Mouse (Mus musculus): ENCODE measurements around the gene Slc9a5. TPM values are rescaled to one million over a fixed set of nuclear protein-coding genes. Genes with fewer than 3 reads are reported as not detected.
A peak's percentile ranks its signal among the peaks of the same experiment; 100 is the strongest.

Gene Slc9a5
- polyA plus RNA-seq, 1 experiment from 2014 or later: 1.1 TPM

DNA sequence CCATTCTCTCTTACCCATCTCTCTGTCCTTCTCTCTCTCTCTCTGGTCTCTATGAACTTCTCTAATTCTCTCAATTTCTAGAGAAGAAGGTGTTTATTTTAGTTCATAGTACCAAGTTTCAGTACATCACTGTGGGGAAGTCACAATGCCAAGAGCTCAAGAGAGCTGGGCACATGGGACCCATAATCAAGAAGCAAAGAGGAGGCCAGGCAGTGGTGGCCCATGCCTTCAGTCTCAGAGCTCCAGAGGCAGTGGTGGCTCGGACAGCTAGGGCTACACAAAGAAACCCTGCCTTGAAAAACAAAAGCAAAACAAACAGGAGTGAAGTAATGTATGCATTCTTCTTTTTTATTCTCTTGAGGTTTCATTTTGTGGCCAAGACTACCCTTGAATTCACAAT is 55.9 kb downstream of the Slc9a5 start:
- no peak overlapping the region for H3K27ac ChIP-seq (ENCODE audit: low read length)
- no peak overlapping the region for H3K4me3 ChIP-seq (ENCODE audit: low read length)
- H3K36me3 ChIP-seq (ENCODE audit: control insufficient read depth, insufficient read depth): no peaks in the 10 kb centered on the region
- no peaks in the 10 kb centered on the region for H3K4me1 ChIP-seq (ENCODE audit: control insufficient read depth, insufficient read depth, low read length)
- no peak for ATAC-seq (replicated peaks; ENCODE audit: extremely low read depth, insufficient read depth, low FRiP score)
- no peaks in the 10 kb centered on the region for H3K27me3 ChIP-seq (ENCODE audit: control insufficient read depth, insufficient read depth, low read length)
- 64% methylated on average over 1 of the region's 1 CpGs for WGBS
- H3K9me3 ChIP-seq (replicated peaks; ENCODE audit: control insufficient read depth, low read length): peaks cover 4% of the 10 kb centered on the region; the same call in 1 of the 2 replicates
- no peak overlapping the region for H3K4me2 ChIP-seq (ENCODE audit: low read depth, low read length)
- H3K9ac ChIP-seq (ENCODE audit: low read length): no peak overlapping the region

DNA sequence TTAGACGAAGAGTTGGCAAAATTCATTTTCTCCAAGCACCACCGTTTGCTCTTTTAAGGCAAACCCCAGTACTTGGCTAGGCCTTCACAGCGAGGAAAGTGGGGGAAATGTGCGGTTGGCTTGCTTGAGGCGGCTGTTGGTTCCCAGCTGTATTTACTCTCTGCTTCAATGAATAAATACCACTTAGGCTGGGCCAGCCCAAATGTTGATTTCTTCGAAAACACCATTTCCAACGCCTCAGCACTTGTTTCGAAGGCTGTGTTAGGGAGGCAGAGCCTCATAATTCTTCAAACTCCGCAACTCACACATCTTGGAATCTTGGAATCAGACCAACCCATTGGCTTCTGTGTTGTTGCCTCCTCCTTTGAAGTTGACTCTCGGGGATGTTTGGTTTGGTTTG is 57.8 kb downstream of the Slc9a5 start:
- no peak overlapping the region for H3K27ac ChIP-seq (ENCODE audit: low read length)

DNA sequence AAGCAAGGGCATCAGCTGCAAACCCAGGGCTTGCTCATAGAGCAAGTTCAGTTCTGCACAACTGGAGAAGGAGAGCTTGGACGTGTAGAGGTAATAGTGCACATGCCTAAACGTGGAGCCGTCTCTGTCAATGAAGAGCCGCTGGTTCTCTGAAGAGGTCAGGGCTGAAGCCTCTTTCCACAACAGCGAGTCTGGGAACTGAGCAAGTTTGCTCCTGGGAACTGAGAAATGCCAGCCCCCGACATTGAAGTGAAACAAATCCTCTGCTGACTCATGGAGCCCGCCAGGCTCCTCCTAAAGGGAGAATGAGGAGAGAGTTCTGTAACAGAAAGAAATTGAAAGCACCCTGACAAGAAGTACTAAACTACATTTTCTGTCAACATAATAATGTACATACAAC is 59.7 kb downstream of the Slc9a5 start:
- WGBS: 46% methylated on average over 7 of the region's 7 CpGs
- no peaks in the 10 kb centered on the region for H3K9me3 ChIP-seq (replicated peaks; ENCODE audit: control insufficient read depth, low read length)
- peaks cover 12% of the 10 kb centered on the region for H3K27me3 ChIP-seq (ENCODE audit: control insufficient read depth, insufficient read depth, low read length)
- H3K36me3 ChIP-seq (ENCODE audit: control insufficient read depth, insufficient read depth): no peaks in the 10 kb centered on the region
- H3K9ac ChIP-seq (ENCODE audit: low read length): no peak overlapping the region
- H3K27ac ChIP-seq (ENCODE audit: low read length): no peak overlapping the region
- no peak for ATAC-seq (replicated peaks; ENCODE audit: extremely low read depth, insufficient read depth, low FRiP score)
- H3K4me3 ChIP-seq (ENCODE audit: low read length): no peak overlapping the region
- H3K4me1 ChIP-seq (ENCODE audit: control insufficient read depth, insufficient read depth, low read length): peaks cover under 1% of the 10 kb centered on the region; the same call in 1 of the 2 replicates
- H3K4me2 ChIP-seq (ENCODE audit: low read depth, low read length): no peak overlapping the region

More for the DNA sequence above, 57.8 kb downstream of the Slc9a5 start:
- 65% methylated on average over 10 of the region's 10 CpGs for WGBS
- H3K9me3 ChIP-seq (replicated peaks; ENCODE audit: control insufficient read depth, low read length): no peaks in the 10 kb centered on the region
- H3K4me2 ChIP-seq (ENCODE audit: low read depth, low read length): no peak overlapping the region
- H3K36me3 ChIP-seq (ENCODE audit: control insufficient read depth, insufficient read depth): no peaks in the 10 kb centered on the region
- ATAC-seq (replicated peaks; ENCODE audit: extremely low read depth, insufficient read depth, low FRiP score): no peak
- no peak overlapping the region for H3K4me3 ChIP-seq (ENCODE audit: low read length)
- H3K4me1 ChIP-seq (ENCODE audit: control insufficient read depth, insufficient read depth, low read length): no peaks in the 10 kb centered on the region
- H3K9ac ChIP-seq (ENCODE audit: low read length): no peak overlapping the region
- no peaks in the 10 kb centered on the region for H3K27me3 ChIP-seq (ENCODE audit: control insufficient read depth, insufficient read depth, low read length)

DNA sequence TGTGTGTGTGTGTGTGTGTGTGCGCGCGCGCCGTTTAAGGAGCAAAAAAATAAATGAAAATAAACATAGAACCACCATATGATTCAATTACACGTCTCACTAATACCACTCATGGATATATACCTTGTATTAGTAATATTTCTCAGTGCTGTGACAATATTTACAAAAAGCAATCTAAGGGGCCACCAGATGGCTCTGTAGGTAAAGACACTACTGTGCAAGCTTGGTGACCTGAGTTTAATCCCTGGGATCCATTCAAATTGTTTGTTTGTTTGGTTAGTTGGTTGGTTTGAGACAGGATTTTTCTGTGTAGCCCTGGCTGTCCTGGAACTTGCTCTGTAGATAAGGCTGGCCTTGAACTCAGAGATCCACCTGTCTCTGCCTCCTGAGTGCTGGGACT is 61.3 kb downstream of the Slc9a5 start:
- no peak overlapping the region for H3K27ac ChIP-seq (ENCODE audit: low read length)
- H3K4me2 ChIP-seq (ENCODE audit: low read depth, low read length): no peak overlapping the region
- 94% methylated on average over 6 of the region's 6 CpGs for WGBS
- no peak overlapping the region for H3K4me3 ChIP-seq (ENCODE audit: low read length)
- H3K4me1 ChIP-seq (ENCODE audit: control insufficient read depth, insufficient read depth, low read length): peaks cover 5% of the 10 kb centered on the region; the same call in 1 of the 2 replicates
- ATAC-seq (replicated peaks; ENCODE audit: extremely low read depth, insufficient read depth, low FRiP score): no peak
- H3K9ac ChIP-seq (ENCODE audit: low read length): no peak overlapping the region
- no peaks in the 10 kb centered on the region for H3K36me3 ChIP-seq (ENCODE audit: control insufficient read depth, insufficient read depth)
- peaks cover 18% of the 10 kb centered on the region for H3K27me3 ChIP-seq (ENCODE audit: control insufficient read depth, insufficient read depth, low read length)
- H3K9me3 ChIP-seq (replicated peaks; ENCODE audit: control insufficient read depth, low read length): no peaks in the 10 kb centered on the region

DNA sequence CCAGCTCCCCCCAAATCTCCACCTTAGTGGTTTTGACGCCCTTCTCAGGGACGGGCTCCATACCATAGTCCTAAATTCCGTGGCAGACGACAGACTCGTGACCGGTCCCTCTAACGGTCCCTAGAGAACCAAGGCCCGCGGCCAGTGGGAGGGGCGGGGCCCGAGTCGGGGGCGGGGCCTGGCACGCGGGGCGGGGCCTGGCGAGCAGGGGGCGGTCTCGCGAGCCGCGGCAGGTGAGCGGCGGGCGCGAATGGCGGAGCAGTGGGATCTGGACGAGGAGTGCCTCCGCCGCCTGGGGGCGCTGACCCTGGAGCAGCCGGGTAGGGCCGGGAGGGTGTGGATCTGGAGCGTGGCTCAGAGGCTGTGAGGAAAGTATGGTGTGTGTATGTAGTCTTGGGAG is 64.7 kb downstream of the Slc9a5 start, which contains the start of the genes Kctd19 and Lrrc36:
Gene Kctd19, minus strand, starts transcription at position 112 of the 400 bp plus-strand sequence.
Gene Lrrc36, plus strand, starts transcription at position 181 of the 400 bp plus-strand sequence.
- Histone ChIP-seq H3K4me3 (ENCODE audit: low read length) (peak within 1 kb of the TSS; percentile 39), H3K9me3 (replicated peaks; ENCODE audit: control insufficient read depth, low read length) (0 out of 2 replicates have a peak, but pooled peaks cover 4% of the 10 kb centered on the region), H3K4me1 (ENCODE audit: control insufficient read depth, insufficient read depth, low read length) (peaks cover 5% of the 10 kb centered on the region; the same call in 1 of the 2 replicates), H3K4me2 (ENCODE audit: low read depth, low read length) (peak within 1 kb of the TSS; percentile 60), H3K27me3 (ENCODE audit: control insufficient read depth, insufficient read depth, low read length) (peaks cover 18% of the 10 kb centered on the region), H3K9ac (ENCODE audit: low read length) (no peak within 1 kb of the TSS), H3K36me3 (ENCODE audit: control insufficient read depth, insufficient read depth) (no peaks in the 10 kb centered on the region), H3K27ac (ENCODE audit: low read length) (no peak within 1 kb of the TSS)
- WGBS: 2% methylated on average over 34 of the region's 34 CpGs
- ATAC-seq (replicated peaks; ENCODE audit: extremely low read depth, insufficient read depth, low FRiP score): no peak; the same call in 1 of the 2 replicates

DNA sequence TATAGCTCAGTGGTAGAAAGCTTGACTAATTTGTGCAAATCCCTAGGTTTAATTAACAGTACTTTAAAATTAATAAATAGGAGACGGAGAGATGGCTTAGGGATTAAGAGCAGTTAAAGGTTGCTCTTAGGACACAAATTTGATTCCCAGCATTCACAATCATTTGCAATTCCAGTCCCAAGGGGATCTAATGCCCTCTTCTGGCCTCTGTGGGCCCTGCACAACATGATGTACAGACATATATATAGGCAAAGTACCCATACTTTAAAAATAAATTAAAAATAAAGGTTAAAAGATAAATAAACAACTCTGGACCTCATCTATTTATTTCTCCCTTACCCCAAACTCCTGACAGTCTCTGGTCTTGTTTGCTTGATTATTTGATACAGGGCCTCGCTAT is 70.3 kb downstream of the Slc9a5 start:
- no peaks in the 10 kb centered on the region for H3K4me1 ChIP-seq (ENCODE audit: control insufficient read depth, insufficient read depth, low read length)
- H3K4me2 ChIP-seq (ENCODE audit: low read depth, low read length): no peak overlapping the region
- ATAC-seq (replicated peaks; ENCODE audit: extremely low read depth, insufficient read depth, low FRiP score): no peak
- H3K9ac ChIP-seq (ENCODE audit: low read length): no peak overlapping the region
- H3K9me3 ChIP-seq (replicated peaks; ENCODE audit: control insufficient read depth, low read length): 0 out of 2 replicates have a peak, but pooled peaks cover 4% of the 10 kb centered on the region
- no peak overlapping the region for H3K27ac ChIP-seq (ENCODE audit: low read length)
- peaks cover 4% of the 10 kb centered on the region for H3K27me3 ChIP-seq (ENCODE audit: control insufficient read depth, insufficient read depth, low read length)
- 77% methylated on average over 2 of the region's 2 CpGs for WGBS
- no peaks in the 10 kb centered on the region for H3K36me3 ChIP-seq (ENCODE audit: control insufficient read depth, insufficient read depth)
- no peak overlapping the region for H3K4me3 ChIP-seq (ENCODE audit: low read length)

MicroRNAs within 50 kb of the gene (microRNA counts, 519-probe panel; counts per million panel counts)
- 2,413 counts per million, percentile 54 among the panel's probes with 10 or more counts for microRNA mmu-miR-328

Small RNAs within 50 kb of the gene (microRNA-seq; reads per million reads assigned to microRNA genes)
- gene Gm27320: not detected
- gene Mir328: 412 reads per million, percentile 71 among the genes with 10 or more reads in this experiment

Other genes with a start within 250 kb of the Slc9a5 start
- not detected in 2 replicates for gene Ces4a, start 217.0 kb upstream of the Slc9a5 start, polyA plus RNA-seq (2015; fragmentation: Nextera tagmentation; extraction: Ambion mirVana)
- 38.7 and 48.5 TPM in 2 replicates for gene Cbfb, start 178.2 kb upstream of the Slc9a5 start, polyA plus RNA-seq (2015; fragmentation: Nextera tagmentation; extraction: Ambion mirVana)
- gene D230025D16Rik, start 123.7 kb upstream of the Slc9a5 start, polyA plus RNA-seq (2015; fragmentation: Nextera tagmentation; extraction: Ambion mirVana): 20.8 and 22.5 TPM in 2 replicates
- 12.7 and 13.1 TPM in 2 replicates for gene B3gnt9, start 93.7 kb upstream of the Slc9a5 start, polyA plus RNA-seq (2015; fragmentation: Nextera tagmentation; extraction: Ambion mirVana)
- gene Tradd, start 84.2 kb upstream of the Slc9a5 start, polyA plus RNA-seq (2015; fragmentation: Nextera tagmentation; extraction: Ambion mirVana): 20.3 and 25.4 TPM in 2 replicates
- 4.5 and 5.0 TPM in 2 replicates for gene Fbxl8, start 84.2 kb upstream of the Slc9a5 start, polyA plus RNA-seq (2015; fragmentation: Nextera tagmentation; extraction: Ambion mirVana)
- 0.27 and 0.29 TPM in 2 replicates for gene Hsf4, start 79.0 kb upstream of the Slc9a5 start, polyA plus RNA-seq (2015; fragmentation: Nextera tagmentation; extraction: Ambion mirVana)
- 5.2 and 5.8 TPM in 2 replicates for gene Nol3, start 72.7 kb upstream of the Slc9a5 start, polyA plus RNA-seq (2015; fragmentation: Nextera tagmentation; extraction: Ambion mirVana)
- 5.4 and 6.7 TPM in 2 replicates for gene 4931428F04Rik, start 59.0 kb upstream of the Slc9a5 start, polyA plus RNA-seq (2015; fragmentation: Nextera tagmentation; extraction: Ambion mirVana)
- gene Exoc3l, start 52.7 kb upstream of the Slc9a5 start, polyA plus RNA-seq (2015; fragmentation: Nextera tagmentation; extraction: Ambion mirVana): 14.6 and 14.9 TPM in 2 replicates
- gene E2f4, start 51.2 kb upstream of the Slc9a5 start, polyA plus RNA-seq (2015; fragmentation: Nextera tagmentation; extraction: Ambion mirVana): 50.8 and 61.1 TPM in 2 replicates
- gene Elmo3, start 43.2 kb upstream of the Slc9a5 start, polyA plus RNA-seq (2015; fragmentation: Nextera tagmentation; extraction: Ambion mirVana): 4.1 and 5.1 TPM in 2 replicates
- gene Lrrc29, start 22.6 kb upstream of the Slc9a5 start, polyA plus RNA-seq (2015; fragmentation: Nextera tagmentation; extraction: Ambion mirVana): 0.80 and 0.84 TPM in 2 replicates
- gene Tmem208, start 22.5 kb upstream of the Slc9a5 start, polyA plus RNA-seq (2015; fragmentation: Nextera tagmentation; extraction: Ambion mirVana): 82.1 and 84.2 TPM in 2 replicates
- gene Fhod1, start 890 bp upstream of the Slc9a5 start, polyA plus RNA-seq (2015; fragmentation: Nextera tagmentation; extraction: Ambion mirVana): 1.1 and 2.3 TPM in 2 replicates
- 0.18 and 0.21 TPM in 2 replicates for gene Plekhg4, start 24.4 kb downstream of the Slc9a5 start, polyA plus RNA-seq (2015; fragmentation: Nextera tagmentation; extraction: Ambion mirVana)
- gene Kctd19, start 64.7 kb downstream of the Slc9a5 start, polyA plus RNA-seq (2015; fragmentation: Nextera tagmentation; extraction: Ambion mirVana): 0.07 TPM in 1 of 2 replicates, not detected in the other
- 0.37 and 0.54 TPM in 2 replicates for gene Lrrc36, start 64.7 kb downstream of the Slc9a5 start, polyA plus RNA-seq (2015; fragmentation: Nextera tagmentation; extraction: Ambion mirVana)
- gene Tppp3, start 122.7 kb downstream of the Slc9a5 start, polyA plus RNA-seq (2015; fragmentation: Nextera tagmentation; extraction: Ambion mirVana): 38.7 and 40.0 TPM in 2 replicates
- gene Zdhhc1, start 148.1 kb downstream of the Slc9a5 start, polyA plus RNA-seq (2015; fragmentation: Nextera tagmentation; extraction: Ambion mirVana): 26.3 and 31.3 TPM in 2 replicates
- gene Hsd11b2, start 169.9 kb downstream of the Slc9a5 start, polyA plus RNA-seq (2015; fragmentation: Nextera tagmentation; extraction: Ambion mirVana): 0.24 and 0.25 TPM in 2 replicates
- gene Atp6v0d1, start 217.2 kb downstream of the Slc9a5 start, polyA plus RNA-seq (2015; fragmentation: Nextera tagmentation; extraction: Ambion mirVana): 62.4 and 63.7 TPM in 2 replicates